Mouse (Mus musculus): ENCODE results near the gene Tmem233.

Tmem233 gene

DNA sequence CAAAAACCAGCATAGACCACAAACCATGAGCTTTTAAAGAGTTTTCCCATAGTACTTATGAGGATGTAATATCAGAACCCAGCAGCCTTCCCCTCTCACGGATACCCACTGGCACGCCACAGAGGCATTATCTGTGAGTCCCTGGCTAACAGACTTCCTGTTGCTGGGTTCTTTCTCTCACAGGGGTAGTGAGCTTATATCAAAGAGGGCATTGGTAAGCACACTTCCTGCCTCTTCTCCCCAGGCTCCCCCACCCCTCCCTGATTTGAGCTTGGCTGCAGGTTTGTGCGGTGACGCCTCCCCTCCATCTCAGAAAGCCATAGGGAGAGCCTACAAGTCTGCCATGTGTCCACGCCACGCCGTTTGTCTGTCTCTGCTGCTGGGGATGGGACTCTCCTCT, 54.0 kb downstream of the Tmem233 start:
- DNase-seq (ENCODE audit: low spot score in 2 of 2) = no peak

DNA sequence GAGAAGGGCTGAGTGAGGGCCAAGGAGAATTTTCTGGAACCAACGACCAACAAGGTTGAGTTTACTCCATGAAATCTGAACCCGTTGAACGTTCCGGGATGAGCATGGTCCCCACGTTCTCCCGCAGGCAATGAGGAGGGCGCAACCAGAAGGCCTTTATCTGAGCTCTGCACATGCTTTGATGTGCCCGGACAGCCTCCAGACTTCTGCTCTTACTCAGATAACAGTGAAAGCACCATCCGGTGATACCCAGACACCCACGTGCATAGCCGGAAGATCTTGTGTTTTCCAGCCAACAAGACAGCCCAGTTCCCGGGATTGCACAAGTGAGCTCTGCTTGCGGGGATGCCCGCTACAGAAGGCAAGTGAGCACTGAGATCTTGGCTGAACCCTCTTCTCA, 56.5 kb downstream of the Tmem233 start:
- DNase-seq (ENCODE audit: low spot score in 2 of 2) = no peak

- DNase-seq (ENCODE audit: low spot score in 2 of 2) = no peak
These were observed 56.9 kb downstream of the Tmem233 start for GRCm38 (mm10) chr5:116026107-116026506.

- peak; percentile 79 to 92 for DNase-seq (ENCODE audit: low spot score in 2 of 2)
These were observed 58.7 kb downstream of the Tmem233 start, which contains the start of gene Prkab1 for GRCm38 (mm10) chr5:116024327-116024739. Prkab1 (minus strand) TSS chr5:116024508.

DNA sequence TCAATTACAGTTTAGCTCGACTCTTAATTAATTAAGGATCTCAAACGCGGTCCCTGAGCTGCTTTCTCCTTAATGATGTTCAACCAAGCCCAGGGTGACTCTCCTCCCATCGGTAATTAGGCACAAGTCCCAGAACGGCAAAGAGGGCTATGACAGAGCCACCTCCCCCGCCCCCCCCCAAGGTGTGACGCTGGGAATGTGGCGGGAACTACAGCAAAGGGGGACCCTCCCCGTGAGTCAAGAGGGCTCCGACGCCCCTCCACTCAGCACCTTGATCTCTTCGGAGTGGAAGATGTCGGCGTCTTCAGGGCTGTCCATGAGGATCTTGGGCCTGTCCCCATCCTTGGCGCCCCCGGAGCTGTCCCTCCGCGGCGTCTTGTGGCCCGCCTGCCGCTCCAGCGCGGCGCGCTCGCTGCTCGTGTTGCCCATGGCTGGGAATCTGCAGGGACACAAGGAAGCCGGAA, 59.2 kb downstream of the Tmem233 start:
- no peak for DNase-seq (ENCODE audit: low spot score in 2 of 2)

GRCm38 (mm10) chr5:116023251-116023661, 59.8 kb downstream of the Tmem233 start:
- no peak for DNase-seq (ENCODE audit: low spot score in 2 of 2)

DNA sequence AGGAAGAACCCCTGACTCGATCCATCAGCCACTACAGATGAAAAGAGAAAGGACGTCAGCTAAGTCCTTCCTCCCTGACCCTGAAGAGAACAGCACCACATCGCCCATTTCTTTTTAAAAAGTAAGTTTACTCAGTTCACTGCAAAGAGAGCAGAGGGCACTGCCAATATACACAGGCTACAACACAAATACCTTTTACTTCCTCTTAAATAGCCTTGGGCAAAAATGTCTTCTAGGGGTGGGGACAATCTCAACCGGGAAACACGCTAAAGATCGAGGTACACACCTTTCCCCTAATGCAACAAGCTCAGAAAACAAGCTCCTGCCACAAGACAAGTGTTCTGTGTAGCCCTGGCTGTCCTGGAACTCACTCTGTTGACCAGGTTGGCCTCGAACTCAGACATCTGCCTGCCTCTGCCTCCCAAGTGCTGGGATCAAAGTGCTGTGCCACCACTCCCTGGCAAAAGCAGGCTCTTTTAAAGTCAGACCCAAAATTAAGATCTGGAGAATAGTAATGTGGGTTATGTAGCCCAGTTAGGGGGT, 60.3 kb downstream of the Tmem233 start:
- DNase-seq (ENCODE audit: low spot score in 2 of 2) = no peak

GRCm38 (mm10) chr5:116022131-116022530, 60.9 kb downstream of the Tmem233 start:
- no peak for DNase-seq (ENCODE audit: low spot score in 2 of 2)

DNA sequence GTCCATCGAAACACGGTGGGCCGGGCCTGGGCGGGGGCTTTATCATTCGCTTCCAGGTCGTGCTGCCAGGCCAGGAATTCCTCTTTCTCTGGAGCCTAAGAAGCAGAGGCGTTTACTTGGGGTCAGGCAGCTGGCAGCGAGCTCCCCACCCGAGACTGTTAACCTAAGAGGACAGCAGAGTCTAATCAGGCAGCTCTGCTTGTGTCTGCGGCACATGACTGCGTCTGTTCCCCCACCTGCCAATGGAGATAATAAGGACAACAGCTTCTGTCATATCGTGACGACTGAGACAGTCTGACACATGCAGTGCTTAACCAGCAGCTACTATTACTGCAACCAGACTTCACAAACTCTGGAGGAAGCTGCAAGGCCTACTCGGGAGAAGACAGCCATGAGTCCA, 61.5 kb downstream of the Tmem233 start:
- DNase-seq (ENCODE audit: low spot score in 2 of 2) = no peak

DNA sequence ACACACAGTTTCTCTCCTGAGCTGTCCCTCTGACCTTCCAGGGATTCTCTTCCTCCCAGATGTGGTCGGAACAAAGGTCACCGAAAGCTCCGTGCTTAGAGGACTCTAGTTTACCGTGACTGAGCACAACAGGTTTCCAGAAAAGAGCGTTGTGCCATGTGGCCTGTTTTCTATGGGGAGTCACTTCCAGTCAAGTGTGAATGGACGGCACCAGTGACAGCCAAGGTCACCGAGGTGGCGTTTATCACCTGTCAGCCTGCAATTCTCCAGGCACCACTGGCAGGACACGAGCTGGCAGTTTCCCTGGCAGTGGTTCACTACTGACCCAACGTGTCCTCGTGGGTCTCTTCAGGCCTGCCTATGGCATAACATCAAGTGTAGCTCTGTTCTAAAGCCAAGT, 63.7 kb downstream of the Tmem233 start:
- DNase-seq (ENCODE audit: low spot score in 2 of 2) = no peak

GRCm38 (mm10) chr5:116018784-116019183, 64.3 kb downstream of the Tmem233 start:
- DNase-seq (ENCODE audit: low spot score in 2 of 2) = no peak

GRCm38 (mm10) chr5:116018196-116018595, 64.8 kb downstream of the Tmem233 start:
- DNase-seq (ENCODE audit: low spot score in 2 of 2) = no peak

- no peak for DNase-seq (ENCODE audit: low spot score in 2 of 2)
These were observed 65.7 kb downstream of the Tmem233 start for GRCm38 (mm10) chr5:116017391-116017790.

GRCm38 (mm10) chr5:116016542-116016941, 66.5 kb downstream of the Tmem233 start:
- DNase-seq (ENCODE audit: low spot score in 2 of 2) = no peak

DNA sequence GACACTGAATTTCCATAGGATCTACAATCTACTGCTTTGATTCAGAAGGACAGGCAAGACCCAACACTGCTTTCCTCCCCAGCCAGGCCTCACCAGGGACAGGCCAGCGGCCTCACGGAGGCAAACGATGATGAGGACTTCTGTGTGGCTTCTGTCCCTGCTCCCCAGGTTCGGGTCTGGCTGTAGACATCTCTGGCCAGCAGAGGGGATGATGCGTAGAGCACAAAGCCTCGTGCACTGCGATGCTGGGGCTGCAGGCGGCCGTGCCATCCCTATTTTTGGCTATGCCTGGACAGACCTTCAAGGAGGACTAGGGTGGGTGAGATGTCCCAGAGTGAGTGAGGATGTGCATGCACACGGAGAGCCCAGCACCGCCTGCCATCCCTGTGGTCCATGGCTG, 68.8 kb downstream of the Tmem233 start:
- DNase-seq (ENCODE audit: low spot score in 2 of 2) = no peak

DNA sequence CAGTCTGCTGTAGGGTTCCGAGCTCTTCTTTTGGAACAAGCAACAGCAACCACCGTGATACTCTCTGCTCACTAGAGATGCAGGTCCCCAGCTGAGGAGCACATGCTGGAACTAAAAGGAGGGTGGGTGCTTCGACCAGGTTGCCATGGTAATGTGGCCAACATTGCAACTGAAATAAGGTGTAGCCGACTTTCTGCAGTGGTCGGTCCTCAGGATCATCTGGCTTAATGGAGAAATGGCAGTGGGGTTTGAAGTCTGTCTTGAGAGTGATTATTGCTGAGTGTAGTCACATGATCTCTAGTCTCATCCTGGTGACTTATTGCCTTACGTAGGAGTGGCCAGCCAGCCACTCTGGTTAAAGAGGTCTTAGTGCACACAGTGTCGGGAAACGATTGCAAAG, 69.2 kb downstream of the Tmem233 start:
- DNase-seq (ENCODE audit: low spot score in 2 of 2) = no peak

DNA sequence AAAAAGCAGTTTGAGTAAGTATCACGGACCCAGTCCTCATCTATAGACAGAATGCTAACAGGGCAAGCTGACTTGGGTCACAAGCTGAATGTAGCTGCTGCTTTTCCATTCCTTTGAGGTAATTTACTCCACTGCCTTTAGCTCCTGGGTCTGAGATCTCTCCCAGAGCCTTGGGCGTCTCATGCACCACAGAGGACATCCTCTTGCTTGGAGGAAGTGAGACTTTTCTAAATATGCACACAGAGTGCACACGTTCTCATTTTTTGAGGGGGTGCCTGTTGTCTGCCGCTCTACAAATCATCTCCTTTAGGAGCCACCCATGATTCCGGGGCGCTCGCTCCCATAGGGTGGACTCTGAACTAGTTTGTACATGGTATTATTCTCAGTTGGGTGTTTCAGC, 70.5 kb downstream of the Tmem233 start:
- DNase-seq (ENCODE audit: low spot score in 2 of 2) = no peak

GRCm38 (mm10) chr5:116011700-116012099, 71.3 kb downstream of the Tmem233 start:
- no peak for DNase-seq (ENCODE audit: low spot score in 2 of 2)

DNA sequence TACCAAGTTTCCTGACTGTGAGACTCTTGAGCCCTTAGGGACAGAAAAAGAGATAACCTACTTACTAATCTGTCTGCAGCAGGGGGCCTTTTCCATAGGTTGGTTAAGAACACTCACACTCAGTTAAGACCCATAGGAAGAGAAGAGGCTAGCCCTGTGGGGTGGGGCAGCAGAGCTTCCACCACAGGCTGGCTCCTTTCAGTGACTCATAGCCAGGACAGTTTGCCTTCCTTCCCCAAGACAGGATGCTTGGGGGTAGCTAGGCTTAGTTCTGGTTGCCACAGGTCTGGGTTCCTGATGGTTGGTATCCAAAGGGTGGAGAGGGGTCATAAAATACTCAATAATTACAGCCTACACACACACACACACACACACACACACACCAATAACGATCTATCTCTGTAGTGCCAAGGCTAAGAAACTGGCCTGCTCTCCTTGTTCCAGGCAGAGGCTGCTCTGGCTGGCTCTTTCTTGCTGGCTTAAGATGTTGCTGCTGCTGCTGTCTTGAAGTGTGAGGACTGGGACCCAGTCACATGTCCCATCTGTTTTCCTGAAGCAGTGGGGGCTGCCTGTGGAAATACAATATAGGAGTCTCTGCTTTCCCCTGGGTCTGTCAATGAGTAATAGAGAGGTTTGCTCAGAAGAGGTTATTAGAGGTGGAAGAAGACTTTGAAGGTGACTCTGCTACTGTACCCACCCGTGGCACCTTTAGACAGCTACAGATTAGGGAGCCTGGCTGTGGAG, 73.0 kb downstream of the Tmem233 start:
- DNase-seq (ENCODE audit: low spot score in 2 of 2) = no peak

- DNase-seq (ENCODE audit: low spot score in 2 of 2) = no peak
These were observed 73.8 kb downstream of the Tmem233 start for GRCm38 (mm10) chr5:116009091-116009851.

DNA sequence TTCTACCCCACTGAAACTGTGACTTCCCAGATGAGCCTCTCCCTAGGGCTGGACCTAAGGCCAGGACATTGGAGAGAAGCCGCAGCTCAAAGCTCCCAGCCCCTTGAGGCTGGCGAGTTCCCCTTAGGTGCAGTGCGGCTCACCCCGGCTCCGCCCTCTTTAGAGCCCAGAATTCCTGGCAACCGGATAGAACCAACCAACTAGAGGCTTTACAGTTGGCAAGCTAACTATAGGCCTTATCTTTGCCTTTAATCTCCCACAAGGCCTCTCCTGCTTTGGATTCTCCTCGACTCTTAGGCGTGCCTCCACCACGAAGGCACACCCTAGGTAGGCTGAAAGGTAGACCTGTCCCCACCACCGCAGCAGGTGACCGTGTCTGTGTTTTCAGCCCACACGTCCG, 75.3 kb downstream of the Tmem233 start:
- DNase-seq (ENCODE audit: low spot score in 2 of 2) = no peak

- no peak for DNase-seq (ENCODE audit: low spot score in 2 of 2)
These were observed 76.5 kb downstream of the Tmem233 start for GRCm38 (mm10) chr5:116006324-116007099.
